In the genomic region with DNA sequence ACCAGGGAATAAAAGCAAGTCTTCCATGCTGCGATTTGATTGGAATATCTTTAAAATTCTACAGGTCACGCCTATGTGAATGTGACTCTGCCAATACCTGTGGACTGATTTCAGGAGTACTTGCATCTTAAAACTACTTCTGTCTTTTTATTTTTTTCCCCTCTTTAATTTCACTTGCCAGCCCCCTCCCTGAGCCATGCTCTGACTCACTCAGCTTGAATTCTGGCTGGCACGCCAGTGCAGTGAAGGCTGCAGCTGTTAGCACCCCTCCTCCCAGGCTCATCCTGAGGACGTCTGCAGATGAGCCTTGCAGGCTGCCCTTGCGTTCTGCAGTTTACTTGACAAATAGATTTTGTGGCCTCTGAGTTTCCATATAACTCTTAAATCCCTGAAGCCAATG, we compare ENCODE assay signal across 10 mouse cellular contexts. TPM values are rescaled to one million over a fixed set of nuclear protein-coding genes. Genes with fewer than 3 reads are reported as not detected.
A peak's percentile ranks its signal among the peaks of the same experiment; 100 is the strongest.
DNase-seq lines count a peak whose midpoint lies in the region; ATAC-seq and TF ChIP-seq lines count a peak whose summit lies in the region.
"Had no signal": no experiment of that assay in that cellular context is flagged by ENCODE, and none has a peak within 500 bp of the region (broad histone marks: within the 10 kb centered on the region; RNA-seq: fewer than 3 reads in every experiment).

No protein-coding gene starts in this region.

- H3K36me3 ChIP-seq in forebrain, embryonic 16.5 days (ENCODE audit: control insufficient read depth, insufficient read depth), result no peaks in the 10 kb centered on the region
- H3K36me3 ChIP-seq in forebrain, embryonic 10.5 days (replicated peaks), result no peaks in the 10 kb centered on the region
- no peaks in the 10 kb centered on the region for H3K36me3 ChIP-seq in intestine, postnatal 0 days (ENCODE audit: control insufficient read depth, insufficient read depth)
- H3K36me3 ChIP-seq: limb, embryonic 12.5 days had no signal

- 33% methylated on average over 5 of the region's 5 CpGs for WGBS in forebrain, embryonic 16.5 days
- 45% methylated on average over 5 of the region's 5 CpGs for whole genome bisulfite sequencing in forebrain, embryonic 10.5 days
- WGBS in intestine, postnatal 0 days, result 38% methylated on average over 5 of the region's 5 CpGs

- no peak for TF ChIP-seq CTCF in intestine, postnatal 0 days (IDR thresholded peaks at IDR 0.05; ENCODE audit: low read depth)

- no peak overlapping the region for H3K4me3 ChIP-seq in forebrain, embryonic 16.5 days (replicated peaks; ENCODE audit: low read length)
- H3K4me3 ChIP-seq in forebrain, embryonic 10.5 days, result no peak overlapping the region
- H3K4me3 ChIP-seq in intestine, postnatal 0 days (ENCODE audit: low read depth, low read length), result no peak overlapping the region
- H3K4me3 ChIP-seq: limb, embryonic 12.5 days had no signal

- H3K27ac ChIP-seq in forebrain, embryonic 16.5 days (ENCODE audit: low read length), result no peak overlapping the region
- H3K27ac ChIP-seq in forebrain, embryonic 10.5 days, result no peak overlapping the region
- H3K27ac ChIP-seq in intestine, postnatal 0 days (ENCODE audit: low read depth, low read length), result no peak overlapping the region
- H3K27ac ChIP-seq: limb, embryonic 12.5 days had no signal

- H3K4me1 ChIP-seq in forebrain, embryonic 16.5 days (replicated peaks; ENCODE audit: control insufficient read depth, insufficient read depth, low read length), result peaks cover 9% of the 10 kb centered on the region; the same call in 1 of the 2 replicates
- H3K4me1 ChIP-seq in forebrain, embryonic 10.5 days, result 0 out of 2 replicates have a peak, but pooled peaks cover 3% of the 10 kb centered on the region
- H3K4me1 ChIP-seq in intestine, postnatal 0 days (replicated peaks; ENCODE audit: control insufficient read depth, insufficient read depth, low read length), result no peaks in the 10 kb centered on the region
- H3K4me1 ChIP-seq: limb, embryonic 12.5 days had no signal

- no peak for DNase-seq in forebrain, embryonic 10.5 days (ENCODE audit: extremely low spot score, low spot score)
- peak; percentile 72 for DNase-seq in adrenal gland, postnatal 10 days
- peak; percentile 33 to 39 for DNase-seq in gastrocnemius, adult 8-10 months (ENCODE audit: low spot score in 2 of 2)
- DNase-seq in layer of hippocampus, postnatal 10 days (ENCODE audit: low spot score in 2 of 2), result peak; percentile 19 to 43
- peak; percentile 74 to 79 for DNase-seq in right cerebral cortex, postnatal 36 days (ENCODE audit: low spot score in 2 of 2)
- no peak for DNase-seq in urinary bladder, postnatal 10 days (ENCODE audit: low spot score)

- H3K9me3 ChIP-seq in forebrain, embryonic 16.5 days (ENCODE audit: control insufficient read depth, low read length), result no peaks in the 10 kb centered on the region
- no peaks in the 10 kb centered on the region for H3K9me3 ChIP-seq in forebrain, embryonic 10.5 days
- no peaks in the 10 kb centered on the region for H3K9me3 ChIP-seq in intestine, postnatal 0 days (ENCODE audit: control insufficient read depth)
- H3K9me3 ChIP-seq: limb, embryonic 12.5 days had no signal

- ATAC-seq in forebrain, embryonic 16.5 days, result peak; percentile 80
- ATAC-seq in intestine, postnatal 0 days, result no peak

- H3K4me2 ChIP-seq in forebrain, embryonic 16.5 days (ENCODE audit: low read length), result no peak overlapping the region
- no peak overlapping the region for H3K4me2 ChIP-seq in intestine, postnatal 0 days (replicated peaks; ENCODE audit: low read depth)
- H3K4me2 ChIP-seq: limb, embryonic 12.5 days had no signal

- H3K9ac ChIP-seq in forebrain, embryonic 16.5 days (replicated peaks; ENCODE audit: low read depth, low read length), result no peak overlapping the region
- H3K9ac ChIP-seq in intestine, postnatal 0 days (ENCODE audit: low read depth, low read length), result no peak overlapping the region
- H3K9ac ChIP-seq: limb, embryonic 12.5 days had no signal

- no peaks in the 10 kb centered on the region for H3K27me3 ChIP-seq in forebrain, embryonic 16.5 days (replicated peaks; ENCODE audit: control insufficient read depth, insufficient read depth, low read length)
- H3K27me3 ChIP-seq in forebrain, embryonic 10.5 days (ENCODE audit: poor library complexity, severe bottlenecking), result no peaks in the 10 kb centered on the region
- H3K27me3 ChIP-seq in intestine, postnatal 0 days (replicated peaks; ENCODE audit: control insufficient read depth, insufficient read depth, low read length), result no peaks in the 10 kb centered on the region

RNA-seq across cellular contexts. Expression of gene Lrrtm3, which starts 14.1 kb away (rescaled TPM):
- 22.4 and 35.9 TPM in 2 replicates for polyA plus RNA-seq in forebrain, embryonic 16.5 days (2015; fragmentation: Nextera tagmentation; extraction: Ambion mirVana)
- polyA plus RNA-seq in forebrain, embryonic 10.5 days (2016; fragmentation: Nextera tagmentation; extraction: Ambion mirVana), result 1.4 and 1.9 TPM in 2 replicates
- under 1 TPM; 0.76 to 0.81 TPM for total RNA-seq in adrenal gland, postnatal 10 days (2021)
- under 1 TPM; 0.10 to 0.99 (median 0.34) TPM for total RNA-seq in gastrocnemius, adult 8-10 months (2022)
- total RNA-seq in layer of hippocampus, postnatal 10 days (2021), result 10 to 100 TPM; 19.4 to 26.8 TPM
- polyA plus RNA-seq in intestine, postnatal 0 days (2015; fragmentation: Nextera tagmentation; extraction: Ambion mirVana), result 1.4 and 1.6 TPM in 2 replicates
- polyA plus RNA-seq: spleen, adult 2 months had no signal

Comparison
In these comparisons a context has a peak if more than half of its experiments do, and no peak if none do; other contexts are left out.
1. DNase-seq: peak in adrenal gland, postnatal 10 days (single experiment), gastrocnemius, adult 8-10 months (2 of 2), layer of hippocampus, postnatal 10 days (2 of 2) and right cerebral cortex, postnatal 36 days (2 of 2); none in forebrain, embryonic 10.5 days (single experiment) and urinary bladder, postnatal 10 days (single experiment).
2. RNA of gene Lrrtm3, which starts 14.1 kb away (total RNA-seq): 19.4 to 26.8 TPM in layer of hippocampus, postnatal 10 days; 0.76 to 0.81 TPM in adrenal gland, postnatal 10 days and 0.10 to 0.99 TPM in gastrocnemius, adult 8-10 months; every median in the first group is over 10 times any median in the second.